Mouse (Mus musculus) liver, embryonic 15.5 days (tissue): ENCODE results near the gene Prg2. TPM values are rescaled to one million over a fixed set of nuclear protein-coding genes. Genes with fewer than 3 reads are reported as not detected.

Experiments used
- ATAC-seq: fragments of 200-750 bp; cut with Nextera tagmentation; 2 replicates; pipeline ENCODE4 v1.8.0; 2017; ENCODE audit warnings: moderate number of reproducible peaks, mild to moderate bottlenecking, moderate library complexity; ENCODE audit not compliant: insufficient read depth
- H3K27ac ChIP-seq: fragments of 300-500 bp; sonication (generic); replicated peaks from 2 replicates; pipeline ENCODE4 v1.5.1; 2015; ENCODE audit warnings: mild to moderate bottlenecking, inconsistent platforms
- H3K27me3 ChIP-seq: fragments of 300-500 bp; sonication (generic); 2 replicates; pipeline ENCODE4 v1.6.1; 2015; ENCODE audit warnings: mild to moderate bottlenecking, inconsistent platforms
- H3K36me3 ChIP-seq: fragments of 300-500 bp; sonication (generic); replicated peaks from 2 replicates; pipeline ENCODE4 v1.6.1; 2015; ENCODE audit warnings: moderate library complexity, mild to moderate bottlenecking, inconsistent platforms
- H3K4me1 ChIP-seq: fragments of 300-500 bp; sonication (generic); replicated peaks from 2 replicates; pipeline ENCODE4 v1.6.1; 2015; ENCODE audit warnings: inconsistent platforms
- H3K4me2 ChIP-seq: fragments of 300-500 bp; sonication (generic); 2 replicates; pipeline ENCODE4 v1.6.1; 2015; ENCODE audit warnings: moderate library complexity, mild to moderate bottlenecking, inconsistent platforms
- H3K4me3 ChIP-seq: fragments of 300-500 bp; sonication (generic); replicated peaks from 2 replicates; pipeline ENCODE4 v1.5.1; 2015; ENCODE audit warnings: mild to moderate bottlenecking, inconsistent platforms
- H3K9ac ChIP-seq: fragments of 300-500 bp; sonication (generic); 2 replicates; pipeline ENCODE4 v1.6.1; 2015; ENCODE audit warnings: moderate library complexity, mild to moderate bottlenecking, inconsistent platforms
- H3K9me3 ChIP-seq: fragments of 300-500 bp; sonication (generic); replicated peaks from 2 replicates; pipeline ENCODE4 v1.6.1; 2016; ENCODE audit warnings: inconsistent platforms
- WGBS: fragments of 180-500 bp; shearing (Covaris S2); methylation state at CpG from one replicate; pipeline ENCODE4 v1.1.7; 2015; ENCODE audit warnings: mixed read lengths; ENCODE audit not compliant: insufficient replicate concordance; 5-methylcytosine and 5-hydroxymethylcytosine counted together
- polyA plus RNA-seq: library from polyadenylated mRNA; unstranded; fragments of >200 nt; fragmentation: Nextera tagmentation; extraction: Ambion mirVana; gene quantifications from 2 replicates; pipeline ENCODE4 v1.2.1, GENCODE M21; 2015

The Prg2 gene
- polyA plus RNA-seq, 1 experiment from 2014 or later, result 68.4 TPM

GRCm38 (mm10) chr2:85004341-85004740 lies 24.1 kb downstream of the Prg2 start:
- no peak overlapping the region for H3K9ac ChIP-seq
- H3K27me3 ChIP-seq, result peaks cover 10% of the 10 kb centered on the region; the same call in 1 of the 2 replicates
- H3K36me3 ChIP-seq, result no peaks in the 10 kb centered on the region
- WGBS, result 72% methylated on average over 4 of the region's 4 CpGs
- no peak overlapping the region for H3K4me3 ChIP-seq
- no peak for ATAC-seq
- H3K4me2 ChIP-seq, result no peak overlapping the region
- no peaks in the 10 kb centered on the region for H3K9me3 ChIP-seq
- peaks cover 48% of the 10 kb centered on the region for H3K4me1 ChIP-seq
- no peak overlapping the region for H3K27ac ChIP-seq

- Histone ChIP-seq H3K9ac (no peak overlapping the region), H3K4me3 (no peak overlapping the region), H3K27ac (0 out of 2 replicates have a peak overlapping the region, but pooled peaks have one; percentile 14), H3K27me3 (peaks cover 15% of the 10 kb centered on the region; the same call in 1 of the 2 replicates), H3K9me3 (no peaks in the 10 kb centered on the region), H3K4me1 (peaks cover 49% of the 10 kb centered on the region), H3K4me2 (no peak overlapping the region), H3K36me3 (no peaks in the 10 kb centered on the region)
- 75% methylated on average over 7 of the region's 7 CpGs for WGBS
- ATAC-seq, result no peak
Observed at GRCm38 (mm10) chr2:85006600-85006999, 26.3 kb downstream of the Prg2 start.

GRCm38 (mm10) chr2:85007729-85008128 lies 27.5 kb downstream of the Prg2 start:
- H3K9ac ChIP-seq, result no peak overlapping the region
- H3K4me3 ChIP-seq, result no peak overlapping the region
- peaks cover 60% of the 10 kb centered on the region for H3K4me1 ChIP-seq
- WGBS, result 11% methylated on average over 4 of the region's 4 CpGs
- no peak for ATAC-seq
- peaks cover 15% of the 10 kb centered on the region; the same call in 1 of the 2 replicates for H3K27me3 ChIP-seq
- H3K4me2 ChIP-seq, result no peak overlapping the region
- H3K36me3 ChIP-seq, result no peaks in the 10 kb centered on the region
- no peaks in the 10 kb centered on the region for H3K9me3 ChIP-seq
- H3K27ac ChIP-seq, result no peak overlapping the region

- Histone ChIP-seq H3K27me3 (peaks cover 14% of the 10 kb centered on the region; the same call in 1 of the 2 replicates), H3K9ac (no peak overlapping the region), H3K4me2 (no peak overlapping the region), H3K4me3 (no peak overlapping the region), H3K27ac (peak overlapping the region; percentile 63), H3K36me3 (no peaks in the 10 kb centered on the region), H3K4me1 (peaks cover 75% of the 10 kb centered on the region), H3K9me3 (no peaks in the 10 kb centered on the region)
- WGBS, result 54% methylated on average over 2 of the region's 2 CpGs
- ATAC-seq, result no peak
Observed at GRCm38 (mm10) chr2:85009212-85009611, 29.0 kb downstream of the Prg2 start.

GRCm38 (mm10) chr2:85011906-85012604 lies 31.8 kb downstream of the Prg2 start:
- H3K36me3 ChIP-seq, result no peaks in the 10 kb centered on the region
- H3K4me2 ChIP-seq, result peak overlapping the region; percentile 75
- H3K4me3 ChIP-seq, result peak overlapping the region; percentile 46
- no peaks in the 10 kb centered on the region for H3K9me3 ChIP-seq
- ATAC-seq, result peak; percentile 99
- peak overlapping the region; percentile 97 for H3K27ac ChIP-seq
- peaks cover 78% of the 10 kb centered on the region for H3K4me1 ChIP-seq
- peak overlapping the region; percentile 61 for H3K9ac ChIP-seq
- H3K27me3 ChIP-seq, result peaks cover 5% of the 10 kb centered on the region; the same call in 1 of the 2 replicates
- WGBS, result 31% methylated on average over 9 of the region's 9 CpGs

GRCm38 (mm10) chr2:85012679-85013078 lies 32.4 kb downstream of the Prg2 start:
- no peaks in the 10 kb centered on the region for H3K36me3 ChIP-seq
- peak overlapping the region; percentile 75 for H3K4me2 ChIP-seq
- peaks cover 72% of the 10 kb centered on the region for H3K4me1 ChIP-seq
- peak; percentile 74 for ATAC-seq
- peak overlapping the region; percentile 61 for H3K9ac ChIP-seq
- H3K9me3 ChIP-seq, result no peaks in the 10 kb centered on the region
- peak overlapping the region; percentile 46 for H3K4me3 ChIP-seq
- peaks cover 5% of the 10 kb centered on the region; the same call in 1 of the 2 replicates for H3K27me3 ChIP-seq
- 24% methylated on average over 14 of the region's 14 CpGs for WGBS
- H3K27ac ChIP-seq, result peak overlapping the region; percentile 97

- H3K4me2 ChIP-seq, result peak overlapping the region; percentile 75
- peaks cover 5% of the 10 kb centered on the region; the same call in 1 of the 2 replicates for H3K27me3 ChIP-seq
- 0 out of 2 replicates have a peak overlapping the region, but pooled peaks have one; percentile 46 for H3K4me3 ChIP-seq
- H3K4me1 ChIP-seq, result peaks cover 60% of the 10 kb centered on the region
- no peaks in the 10 kb centered on the region for H3K36me3 ChIP-seq
- peak overlapping the region; percentile 61; the same call in 1 of the 2 replicates for H3K9ac ChIP-seq
- H3K9me3 ChIP-seq, result no peaks in the 10 kb centered on the region
- H3K27ac ChIP-seq, result peak overlapping the region; percentile 97
- ATAC-seq, result no peak
- WGBS, result 50% methylated on average over 5 of the region's 5 CpGs
Observed at GRCm38 (mm10) chr2:85013826-85014587, 33.7 kb downstream of the Prg2 start.

GRCm38 (mm10) chr2:85014588-85014982 lies 34.3 kb downstream of the Prg2 start:
- Histone ChIP-seq H3K9ac (no peak overlapping the region), H3K27me3 (peaks cover 5% of the 10 kb centered on the region; the same call in 1 of the 2 replicates), H3K27ac (0 out of 2 replicates have a peak overlapping the region, but pooled peaks have one; percentile 25), H3K9me3 (no peaks in the 10 kb centered on the region), H3K4me3 (no peak overlapping the region), H3K4me1 (peaks cover 54% of the 10 kb centered on the region), H3K36me3 (no peaks in the 10 kb centered on the region), H3K4me2 (no peak overlapping the region)
- 32% methylated on average over 3 of the region's 3 CpGs for WGBS
- no peak for ATAC-seq

- Histone ChIP-seq H3K9me3 (no peaks in the 10 kb centered on the region), H3K36me3 (no peaks in the 10 kb centered on the region), H3K4me3 (no peak overlapping the region), H3K4me2 (no peak overlapping the region), H3K27ac (no peak overlapping the region), H3K9ac (no peak overlapping the region), H3K4me1 (peaks cover 10% of the 10 kb centered on the region), H3K27me3 (peaks cover 24% of the 10 kb centered on the region)
- ATAC-seq, result no peak
- 27% methylated on average over 4 of the region's 4 CpGs for WGBS
Observed at GRCm38 (mm10) chr2:85022043-85022442, 41.8 kb downstream of the Prg2 start.

- H3K27ac ChIP-seq, result no peak overlapping the region
- WGBS, result 57% methylated on average over 3 of the region's 3 CpGs
- H3K4me1 ChIP-seq, result peaks cover 12% of the 10 kb centered on the region
- H3K4me2 ChIP-seq, result no peak overlapping the region
- no peaks in the 10 kb centered on the region for H3K36me3 ChIP-seq
- no peak overlapping the region for H3K4me3 ChIP-seq
- H3K27me3 ChIP-seq, result peaks cover 35% of the 10 kb centered on the region
- ATAC-seq, result no peak
- H3K9me3 ChIP-seq, result no peaks in the 10 kb centered on the region
- no peak overlapping the region for H3K9ac ChIP-seq
Observed at GRCm38 (mm10) chr2:85026178-85026577, 45.9 kb downstream of the Prg2 start.

- ATAC-seq, result no peak
Observed at GRCm38 (mm10) chr2:85027281-85027680, 47.0 kb downstream of the Prg2 start.

More at GRCm38 (mm10) chr2:85027281-85027680, 47.0 kb downstream of the Prg2 start:
- Histone ChIP-seq H3K9me3 (no peaks in the 10 kb centered on the region), H3K27me3 (peaks cover 41% of the 10 kb centered on the region), H3K9ac (no peak overlapping the region), H3K4me2 (no peak overlapping the region), H3K4me1 (peaks cover 12% of the 10 kb centered on the region), H3K4me3 (no peak overlapping the region), H3K36me3 (no peaks in the 10 kb centered on the region), H3K27ac (no peak overlapping the region)
- WGBS, result 13% methylated on average over 5 of the region's 5 CpGs
